Mouse (Mus musculus) lung, adult 2 months (tissue): ENCODE measurements around the gene Pdcd5. TPM values are rescaled to one million over a fixed set of nuclear protein-coding genes. Genes with fewer than 3 reads are reported as not detected.

ENCODE experiments used
- DNase-seq: peaks from one replicate; pipeline ENCODE4 v3.0.0; 2022
- H3K4me1 ChIP-seq: fragments of 200-500 bp; 2 replicates; pipeline ENCODE4 v1.6.1; 2011; ENCODE audit warnings: low read length; ENCODE audit not compliant: control insufficient read depth, insufficient read depth
- H3K4me3 ChIP-seq: fragments of 200-500 bp; replicated peaks from 2 replicates; pipeline ENCODE3; 2011; ENCODE audit warnings: low read depth, mild to moderate bottlenecking, control low read depth, low read length; ENCODE audit errors: extremely low read depth
- CTCF ChIP-seq: fragments of 200-500 bp; IDR thresholded peaks from 2 replicates; pipeline ENCODE4 v1.5.1; 2011; ENCODE audit warnings: mild to moderate bottlenecking, low read length, control low read depth; ENCODE audit not compliant: insufficient read depth
- POLR2A ChIP-seq: fragments of 200-500 bp; IDR thresholded peaks from 2 replicates; pipeline ENCODE4 v1.6.1; 2011; ENCODE audit warnings: low read depth, mild to moderate bottlenecking, control low read depth, low read length, borderline replicate concordance; ENCODE audit errors: extremely low read depth
- WGBS: fragments of 180-500 bp; shearing (Covaris S2); methylation state at CpG from one replicate; pipeline ENCODE4 v1.1.7; 2018; 5-methylcytosine and 5-hydroxymethylcytosine counted together
- polyA plus RNA-seq: library from polyadenylated mRNA; depleted of rRNA; stranded (reverse); fragments of >200 nt; gene quantifications from 2 replicates; pipeline ENCODE4 v1.2.3, GENCODE M21; 2012; rRNA removed

The Pdcd5 gene
- polyA plus RNA-seq, 1 experiment, result 33.1 TPM

DNA sequence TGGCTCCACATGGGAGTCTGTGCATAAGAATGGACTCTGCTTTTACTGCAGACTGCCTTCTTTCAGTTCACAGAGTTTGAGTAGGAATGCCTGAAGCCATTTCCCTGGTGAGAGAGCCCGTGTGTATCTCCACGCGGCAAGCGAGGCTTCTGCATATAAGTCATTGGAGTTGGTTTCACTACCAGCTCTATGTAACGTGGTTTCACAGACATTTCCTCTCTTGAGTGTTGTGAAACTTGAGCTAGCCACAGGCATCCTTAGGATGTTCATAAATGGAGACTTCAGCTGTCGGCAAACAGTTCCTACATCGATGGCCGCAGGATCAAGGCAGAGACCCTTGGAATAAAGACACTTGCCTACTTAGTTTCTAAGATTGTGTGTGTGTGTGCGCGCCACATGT lies 38.1 kb downstream of the Pdcd5 start:
- no peaks in the 10 kb centered on the region for H3K4me1 ChIP-seq
- DNase-seq, result no peak
- TF ChIP-seq CTCF, result no peak
- TF ChIP-seq POLR2A, result no peak
- H3K4me3 ChIP-seq, result no peak overlapping the region
- whole genome bisulfite sequencing, result 88% methylated on average over 10 of the region's 10 CpGs

DNA sequence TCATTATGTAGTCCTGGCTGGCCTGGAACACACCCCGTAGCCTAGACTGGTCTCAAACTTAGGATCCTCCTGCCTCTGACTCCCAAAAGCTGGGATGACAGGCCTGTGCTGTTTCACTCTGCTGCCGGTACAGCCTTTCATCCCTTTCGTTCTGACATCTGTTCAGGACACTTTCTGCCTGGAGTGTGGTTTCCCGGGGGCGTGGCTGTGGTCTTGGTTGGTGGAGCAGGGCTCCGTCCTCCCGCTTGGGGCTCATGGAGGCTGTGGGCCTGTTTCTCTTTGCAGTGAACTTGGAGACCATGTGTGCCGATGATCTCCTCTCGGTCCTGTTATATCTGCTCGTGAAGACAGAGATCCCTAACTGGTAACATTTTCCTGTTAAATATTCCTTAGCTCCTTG lies 40.5 kb downstream of the Pdcd5 start:
- 86% methylated on average over 10 of the region's 10 CpGs for whole genome bisulfite sequencing
- no peak for DNase-seq
- Histone ChIP-seq H3K4me3 (no peak overlapping the region), H3K4me1 (no peaks in the 10 kb centered on the region)
- TF ChIP-seq POLR2A, result no peak
- TF ChIP-seq CTCF, result no peak

DNA sequence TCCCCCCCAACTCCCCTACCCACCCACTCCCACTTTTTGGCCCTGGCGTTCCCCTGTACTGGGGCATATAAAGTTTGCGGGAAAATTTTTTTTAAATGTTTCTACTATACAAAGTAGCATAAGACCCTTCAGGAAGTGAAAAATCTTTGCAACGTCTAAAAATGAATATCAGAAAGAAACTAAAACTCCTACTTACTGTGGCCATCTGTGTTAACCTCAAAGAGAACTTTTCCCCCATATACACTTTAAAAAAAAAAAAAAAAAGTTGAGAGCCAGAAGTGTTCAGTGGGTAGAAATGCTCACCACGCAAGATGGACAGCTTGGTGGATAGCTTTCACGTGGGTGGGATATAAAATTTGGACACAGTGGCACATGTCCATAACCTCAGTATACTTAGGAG lies 44.6 kb downstream of the Pdcd5 start:
- 92% methylated on average over 5 of the region's 5 CpGs for WGBS
- H3K4me1 ChIP-seq, result no peaks in the 10 kb centered on the region
- no peak for DNase-seq
- H3K4me3 ChIP-seq, result no peak overlapping the region
- TF ChIP-seq POLR2A, result no peak
- no peak for TF ChIP-seq CTCF

DNA sequence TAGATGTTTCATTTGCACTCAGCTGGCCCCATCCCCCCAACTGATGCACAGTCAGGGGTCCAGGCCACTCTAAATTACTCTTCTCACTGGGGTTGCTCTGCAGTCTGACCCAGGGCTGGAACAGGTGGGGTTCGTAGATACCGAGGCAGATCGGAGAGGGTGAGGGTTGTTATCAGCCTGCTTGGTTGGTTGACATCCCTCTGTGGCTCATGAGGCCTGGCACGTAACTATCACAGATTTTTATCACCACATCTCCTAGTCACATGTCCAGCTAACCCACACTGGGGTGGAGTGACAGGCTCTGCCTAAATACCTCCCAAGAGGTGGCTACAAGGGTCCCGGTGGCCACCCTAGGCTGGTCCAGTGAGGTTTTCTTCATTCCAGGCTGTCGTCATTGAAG lies 46.2 kb downstream of the Pdcd5 start:
- DNase-seq, result no peak
- WGBS, result 81% methylated on average over 6 of the region's 6 CpGs
- no peak overlapping the region for H3K4me3 ChIP-seq
- TF ChIP-seq CTCF, result no peak
- no peak for TF ChIP-seq POLR2A
- no peaks in the 10 kb centered on the region for H3K4me1 ChIP-seq

DNA sequence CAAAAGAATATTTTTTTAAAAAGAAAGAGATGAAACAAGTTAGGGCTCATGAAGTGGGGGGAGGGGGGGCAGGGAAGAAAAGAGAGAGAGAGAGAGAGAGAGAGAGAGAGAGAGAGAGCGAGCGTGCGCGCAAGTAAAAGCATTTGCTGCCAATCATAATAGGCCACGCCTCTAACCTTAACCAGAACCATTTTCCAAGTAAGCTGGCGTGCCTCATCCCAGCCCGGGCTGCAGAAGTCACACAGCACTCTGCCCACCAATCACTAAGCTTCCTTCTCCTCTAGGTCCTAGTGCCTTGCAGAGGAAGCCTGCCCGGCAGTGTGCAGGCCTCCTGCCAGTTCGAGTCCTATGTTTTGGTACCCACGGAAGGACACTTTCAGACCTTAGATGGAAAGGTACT lies 47.3 kb downstream of the Pdcd5 start:
- WGBS, result 90% methylated on average over 10 of the region's 10 CpGs
- DNase-seq, result no peak
- Histone ChIP-seq H3K4me3 (no peak overlapping the region), H3K4me1 (no peaks in the 10 kb centered on the region)
- TF ChIP-seq CTCF (no peak), POLR2A (no peak)

DNA sequence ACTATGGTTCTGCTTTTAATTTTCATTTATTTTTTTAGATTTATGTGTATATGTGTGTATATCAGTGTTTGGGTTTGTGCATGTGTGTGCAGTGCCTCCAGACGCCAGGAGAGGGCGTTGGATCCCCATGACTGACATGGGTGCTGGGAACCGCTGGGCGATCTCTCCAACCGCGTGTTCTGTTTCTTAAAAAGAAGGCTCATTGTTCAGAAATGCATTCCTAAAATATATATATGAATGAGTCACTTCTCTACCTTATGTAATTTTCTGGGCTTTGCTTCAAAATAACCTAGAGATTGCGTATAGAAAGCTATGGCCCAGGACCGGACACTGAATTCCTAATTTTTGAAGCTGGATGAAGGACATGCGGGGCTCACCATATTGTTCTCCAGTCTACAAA lies 47.8 kb downstream of the Pdcd5 start:
- WGBS, result 88% methylated on average over 9 of the region's 9 CpGs
- TF ChIP-seq POLR2A, result no peak
- no peak for TF ChIP-seq CTCF
- Histone ChIP-seq H3K4me3 (no peak overlapping the region), H3K4me1 (no peaks in the 10 kb centered on the region)
- no peak for DNase-seq

DNA sequence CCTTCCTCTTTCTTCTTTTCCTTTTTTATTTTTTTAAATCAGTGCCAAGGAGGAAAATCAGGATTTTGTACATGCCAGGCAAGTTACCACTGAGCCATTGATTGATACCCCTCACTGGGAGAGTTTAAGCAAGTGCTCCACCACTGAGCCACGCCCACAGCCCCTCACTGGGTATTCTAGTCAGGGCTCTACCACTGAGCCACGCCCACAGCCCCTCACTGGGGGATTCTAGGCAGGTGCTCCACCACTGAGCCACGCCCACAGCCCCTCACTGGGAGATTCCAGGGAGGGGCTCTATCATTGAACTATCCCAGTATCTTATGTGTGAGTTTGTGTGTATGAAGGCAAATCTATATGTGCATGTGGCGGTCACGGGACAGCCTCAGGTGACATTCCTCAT lies 53.0 kb downstream of the Pdcd5 start:
- Histone ChIP-seq H3K4me1 (no peaks in the 10 kb centered on the region), H3K4me3 (no peak overlapping the region)
- TF ChIP-seq POLR2A (no peak), CTCF (no peak)
- 90% methylated on average over 5 of the region's 5 CpGs for WGBS
- no peak for DNase-seq

Other genes with a start within 250 kb of the Pdcd5 start
- 0.06 TPM in 1 of 2 replicates, not detected in the other for gene Slc7a9, start 198.7 kb downstream of the Pdcd5 start, polyA plus RNA-seq
- gene Tdrd12, start 109.8 kb downstream of the Pdcd5 start, polyA plus RNA-seq, result 0.04 and 0.06 TPM in 2 replicates
- gene Nudt19, start 91.2 kb downstream of the Pdcd5 start, polyA plus RNA-seq, result 20.6 and 22.3 TPM in 2 replicates
- 0.06 and 0.11 TPM in 2 replicates for gene Rgs9bp, start 61.9 kb downstream of the Pdcd5 start, polyA plus RNA-seq
- 23.4 and 28.7 TPM in 2 replicates for gene Ankrd27, start 61.3 kb downstream of the Pdcd5 start, polyA plus RNA-seq
- 7.2 and 10.9 TPM in 2 replicates for gene Dpy19l3, start 106.9 kb upstream of the Pdcd5 start, polyA plus RNA-seq
- gene Zfp507, start 155.5 kb upstream of the Pdcd5 start, polyA plus RNA-seq, result 5.9 and 8.1 TPM in 2 replicates